In genomic region chr10:14333344-14333743, GRCm38 (mm10) we compare ENCODE assay signal across 14 mouse cellular contexts.
DNase-seq lines count a peak whose midpoint lies in the region; ATAC-seq and TF ChIP-seq lines count a peak whose summit lies in the region.
"Had no signal": no experiment of that assay in that cellular context is flagged by ENCODE, and none has a peak within 500 bp of the region (broad histone marks: within the 10 kb centered on the region; RNA-seq: fewer than 3 reads in every experiment).

No protein-coding gene starts in this region.

- DNase-seq in forebrain, embryonic 14.5 days (ENCODE audit: low spot score), result no peak
- DNase-seq in limb, embryonic 10.5 days (ENCODE audit: low spot score), result no peak
- peak; percentile 25 for DNase-seq in hindbrain, postnatal 0 days (ENCODE audit: low spot score)
- peak; percentile 36 for DNase-seq in retina, postnatal 1 day
- DNase-seq in embryo, embryonic 11 days, result no peak
- DNase-seq in heart, adult 8-10 months (ENCODE audit: low spot score), result no peak
- DNase-seq: heart, postnatal 4 days; liver, embryonic 13.5 days; spleen, adult 18-20 months had no signal

- H3K27me3 ChIP-seq in forebrain, embryonic 14.5 days (replicated peaks; ENCODE audit: control insufficient read depth, insufficient read depth, low read length), result no peaks in the 10 kb centered on the region
- H3K27me3 ChIP-seq in forebrain, embryonic 12.5 days, result no peaks in the 10 kb centered on the region
- H3K27me3 ChIP-seq in limb, embryonic 15.5 days, result no peaks in the 10 kb centered on the region
- no peaks in the 10 kb centered on the region for H3K27me3 ChIP-seq in limb, embryonic 10.5 days (ENCODE audit: low read depth, poor library complexity, severe bottlenecking)
- no peaks in the 10 kb centered on the region for H3K27me3 ChIP-seq in hindbrain, postnatal 0 days (ENCODE audit: insufficient read depth, low read length)
- H3K27me3 ChIP-seq: embryonic facial prominence, embryonic 12.5 days; heart, embryonic 12.5 days; liver, embryonic 13.5 days had no signal

- no peak overlapping the region for H3K4me2 ChIP-seq in forebrain, embryonic 14.5 days (ENCODE audit: low read length)
- H3K4me2 ChIP-seq in forebrain, embryonic 12.5 days, result no peak overlapping the region
- no peak overlapping the region for H3K4me2 ChIP-seq in limb, embryonic 15.5 days
- H3K4me2 ChIP-seq in hindbrain, postnatal 0 days (ENCODE audit: low read depth, low read length), result no peak overlapping the region
- H3K4me2 ChIP-seq: embryonic facial prominence, embryonic 12.5 days; heart, embryonic 12.5 days; liver, embryonic 13.5 days had no signal

- H3K36me3 ChIP-seq in forebrain, embryonic 14.5 days (ENCODE audit: control insufficient read depth, insufficient read depth, low read length), result no peaks in the 10 kb centered on the region
- no peaks in the 10 kb centered on the region for H3K36me3 ChIP-seq in forebrain, embryonic 12.5 days (replicated peaks)
- H3K36me3 ChIP-seq in limb, embryonic 15.5 days, result no peaks in the 10 kb centered on the region
- no peaks in the 10 kb centered on the region for H3K36me3 ChIP-seq in limb, embryonic 10.5 days
- H3K36me3 ChIP-seq in hindbrain, postnatal 0 days (ENCODE audit: insufficient read depth, low read length), result no peaks in the 10 kb centered on the region
- H3K36me3 ChIP-seq: embryonic facial prominence, embryonic 12.5 days; heart, embryonic 12.5 days; liver, embryonic 13.5 days had no signal

- H3K9ac ChIP-seq in forebrain, embryonic 14.5 days (ENCODE audit: low read length), result no peak overlapping the region
- no peak overlapping the region for H3K9ac ChIP-seq in forebrain, embryonic 12.5 days
- H3K9ac ChIP-seq in limb, embryonic 15.5 days, result no peak overlapping the region
- H3K9ac ChIP-seq in hindbrain, postnatal 0 days (replicated peaks; ENCODE audit: low read length), result no peak overlapping the region
- H3K9ac ChIP-seq: embryonic facial prominence, embryonic 12.5 days; heart, embryonic 12.5 days; liver, embryonic 13.5 days had no signal

- WGBS in forebrain, embryonic 14.5 days, result 46% methylated on average over 4 of the region's 4 CpGs
- WGBS in forebrain, embryonic 12.5 days, result 63% methylated on average over 4 of the region's 4 CpGs
- WGBS in limb, embryonic 15.5 days, result 54% methylated on average over 4 of the region's 4 CpGs
- 76% methylated on average over 4 of the region's 4 CpGs for WGBS in limb, embryonic 10.5 days
- WGBS in hindbrain, postnatal 0 days, result 24% methylated on average over 4 of the region's 4 CpGs

- TF ChIP-seq CTCF in hindbrain, postnatal 0 days (IDR thresholded peaks at IDR 0.05; ENCODE audit: low read depth), result no peak

- H3K4me1 ChIP-seq in forebrain, embryonic 14.5 days (ENCODE audit: control insufficient read depth, insufficient read depth, low read length), result peaks cover 5% of the 10 kb centered on the region; the same call in 1 of the 2 replicates
- H3K4me1 ChIP-seq in forebrain, embryonic 12.5 days, result peaks cover 3% of the 10 kb centered on the region; the same call in 1 of the 2 replicates
- peaks cover 18% of the 10 kb centered on the region for H3K4me1 ChIP-seq in limb, embryonic 15.5 days
- H3K4me1 ChIP-seq in limb, embryonic 10.5 days, result no peaks in the 10 kb centered on the region
- H3K4me1 ChIP-seq in hindbrain, postnatal 0 days (ENCODE audit: insufficient read depth, low read length), result peaks cover 11% of the 10 kb centered on the region
- H3K4me1 ChIP-seq: heart, embryonic 12.5 days; liver, embryonic 13.5 days had no signal

- H3K4me3 ChIP-seq in forebrain, embryonic 14.5 days (ENCODE audit: low read depth, low read length), result no peak overlapping the region
- H3K4me3 ChIP-seq in forebrain, embryonic 12.5 days (replicated peaks), result no peak overlapping the region
- no peak overlapping the region for H3K4me3 ChIP-seq in limb, embryonic 15.5 days
- H3K4me3 ChIP-seq in limb, embryonic 10.5 days, result no peak overlapping the region
- no peak overlapping the region for H3K4me3 ChIP-seq in hindbrain, postnatal 0 days (ENCODE audit: low read length)
- H3K4me3 ChIP-seq: embryonic facial prominence, embryonic 12.5 days; heart, embryonic 12.5 days; liver, embryonic 13.5 days had no signal

- H3K9me3 ChIP-seq in forebrain, embryonic 14.5 days (replicated peaks; ENCODE audit: control insufficient read depth, low read length), result no peaks in the 10 kb centered on the region
- no peaks in the 10 kb centered on the region for H3K9me3 ChIP-seq in forebrain, embryonic 12.5 days
- no peaks in the 10 kb centered on the region for H3K9me3 ChIP-seq in limb, embryonic 15.5 days
- H3K9me3 ChIP-seq in limb, embryonic 10.5 days (replicated peaks), result no peaks in the 10 kb centered on the region
- H3K9me3 ChIP-seq in hindbrain, postnatal 0 days (ENCODE audit: low read length), result no peaks in the 10 kb centered on the region
- H3K9me3 ChIP-seq: embryonic facial prominence, embryonic 12.5 days; heart, embryonic 12.5 days; liver, embryonic 13.5 days had no signal

- H3K27ac ChIP-seq in forebrain, embryonic 14.5 days (ENCODE audit: low read depth, low read length), result no peak overlapping the region
- H3K27ac ChIP-seq in forebrain, embryonic 12.5 days, result no peak overlapping the region
- 0 out of 2 replicates have a peak overlapping the region, but pooled peaks have one; percentile 14 for H3K27ac ChIP-seq in limb, embryonic 15.5 days
- H3K27ac ChIP-seq in limb, embryonic 10.5 days, result no peak overlapping the region
- peak overlapping the region; percentile 52; the same call in 1 of the 2 replicates for H3K27ac ChIP-seq in hindbrain, postnatal 0 days
- H3K27ac ChIP-seq: embryonic facial prominence, embryonic 12.5 days; liver, embryonic 13.5 days had no signal

- peak; percentile 13; the same call in 1 of the 2 replicates for ATAC-seq in forebrain, embryonic 14.5 days
- ATAC-seq in forebrain, embryonic 12.5 days (ENCODE audit: low FRiP score), result no peak
- no peak for ATAC-seq in limb, embryonic 15.5 days (ENCODE audit: insufficient number of reproducible peaks, low FRiP score, low TSS enrichment, low read depth)
- 0 out of 2 replicates have a peak, but pooled peaks have one; percentile 27 for ATAC-seq in hindbrain, postnatal 0 days
- ATAC-seq: activated CD4-positive, CD25-positive, alpha-beta regulatory T cell, adult 4 months had no signal

Comparison
In these comparisons a context has a peak if more than half of its experiments do, and no peak if none do; other contexts are left out.
1. ATAC-seq: peak in forebrain, embryonic 14.5 days (single experiment) and hindbrain, postnatal 0 days (single experiment); none in forebrain, embryonic 12.5 days (single experiment) and limb, embryonic 15.5 days (single experiment).
2. H3K27ac ChIP-seq: peak in limb, embryonic 15.5 days (single experiment) and hindbrain, postnatal 0 days (single experiment); none in forebrain, embryonic 14.5 days (single experiment), forebrain, embryonic 12.5 days (single experiment) and limb, embryonic 10.5 days (single experiment).
3. DNase-seq: peak in hindbrain, postnatal 0 days (single experiment) and retina, postnatal 1 day (single experiment); none in forebrain, embryonic 14.5 days (single experiment), limb, embryonic 10.5 days (single experiment), embryo, embryonic 11 days (single experiment) and heart, adult 8-10 months (single experiment).